Mouse (Mus musculus): ENCODE measurements around the gene Cdh22.

GRCm38 (mm10) chr2:165223837-165224236 is 10.8 kb downstream of the Cdh22 start:
- TF ChIP-seq CTCF (IDR thresholded peaks at IDR 0.05; ENCODE audit: extremely low read depth, insufficient read depth, insufficient read length, insufficient replicate concordance) (no peak), POLR2A (IDR thresholded peaks at IDR 0.05; ENCODE audit: low read depth, low read length) (no peak)
